Mouse (Mus musculus) limb, embryonic 15.5 days (tissue): ENCODE results near the gene Donson. TPM values are rescaled to one million over a fixed set of nuclear protein-coding genes. Genes with fewer than 3 reads are reported as not detected.

Experiments
- ATAC-seq: fragments of 200-750 bp; cut with Nextera tagmentation; 2 replicates; pipeline ENCODE4 v1.8.0; 2017; ENCODE audit warnings: low read depth, moderate TSS enrichment; ENCODE audit not compliant: insufficient number of reproducible peaks, low FRiP score, low TSS enrichment
- H3K27ac ChIP-seq: fragments of 300-500 bp; sonication (generic); 2 replicates; pipeline ENCODE4 v1.5.1; 2015; ENCODE audit warnings: moderate library complexity, mild to moderate bottlenecking, inconsistent platforms
- H3K27me3 ChIP-seq: fragments of 300-500 bp; sonication (generic); 2 replicates; pipeline ENCODE4 v1.6.1; 2015; ENCODE audit warnings: inconsistent platforms
- H3K36me3 ChIP-seq: fragments of 300-500 bp; sonication (generic); 2 replicates; pipeline ENCODE4 v1.6.1; 2015; ENCODE audit warnings: inconsistent platforms
- H3K4me1 ChIP-seq: fragments of 300-500 bp; sonication (generic); 2 replicates; pipeline ENCODE4 v1.6.1; 2015; ENCODE audit warnings: inconsistent platforms
- H3K4me2 ChIP-seq: fragments of 300-500 bp; sonication (generic); 2 replicates; pipeline ENCODE4 v1.6.1; 2015; ENCODE audit warnings: mild to moderate bottlenecking, inconsistent platforms
- H3K4me3 ChIP-seq: fragments of 300-500 bp; sonication (generic); 2 replicates; pipeline ENCODE4 v1.5.1; 2015; ENCODE audit warnings: mild to moderate bottlenecking, inconsistent platforms
- H3K9ac ChIP-seq: fragments of 300-500 bp; sonication (generic); 2 replicates; pipeline ENCODE4 v1.6.1; 2015; ENCODE audit warnings: inconsistent platforms
- H3K9me3 ChIP-seq: fragments of 300-500 bp; sonication (generic); 2 replicates; pipeline ENCODE4 v1.6.1; 2016; ENCODE audit warnings: inconsistent platforms
- WGBS: fragments of 180-500 bp; shearing (Covaris S2); methylation state at CpG from one replicate; pipeline ENCODE4 v1.1.7; 2015; 5-methylcytosine and 5-hydroxymethylcytosine counted together
- polyA plus RNA-seq: library from polyadenylated mRNA; unstranded; fragments of >200 nt; fragmentation: Nextera tagmentation; extraction: Ambion mirVana; gene quantifications from 2 replicates; pipeline ENCODE4 v1.2.1, GENCODE M21; 2015

Donson gene
- 17.3 and 19.0 TPM in 2 replicates for polyA plus RNA-seq

GRCm38 (mm10) chr16:91688619-91689334 is at the start of gene Donson:
Gene Donson, minus strand, starts transcription at chr16:91688770.
- ATAC-seq: peak; percentile 95
- Histone ChIP-seq H3K9me3 (no peaks in the 10 kb centered on the region), H3K4me1 (peaks cover 14% of the 10 kb centered on the region; the same call in 1 of the 2 replicates), H3K4me3 (peak within 1 kb of the TSS; percentile 97), H3K27me3 (no peaks in the 10 kb centered on the region), H3K9ac (peak within 1 kb of the TSS; percentile 85), H3K4me2 (peak within 1 kb of the TSS; percentile 90), H3K27ac (peak within 1 kb of the TSS; percentile 78), H3K36me3 (peaks cover 23% of the 10 kb centered on the region)
- WGBS: under 1% methylated on average over 71 of the region's 71 CpGs

DNA sequence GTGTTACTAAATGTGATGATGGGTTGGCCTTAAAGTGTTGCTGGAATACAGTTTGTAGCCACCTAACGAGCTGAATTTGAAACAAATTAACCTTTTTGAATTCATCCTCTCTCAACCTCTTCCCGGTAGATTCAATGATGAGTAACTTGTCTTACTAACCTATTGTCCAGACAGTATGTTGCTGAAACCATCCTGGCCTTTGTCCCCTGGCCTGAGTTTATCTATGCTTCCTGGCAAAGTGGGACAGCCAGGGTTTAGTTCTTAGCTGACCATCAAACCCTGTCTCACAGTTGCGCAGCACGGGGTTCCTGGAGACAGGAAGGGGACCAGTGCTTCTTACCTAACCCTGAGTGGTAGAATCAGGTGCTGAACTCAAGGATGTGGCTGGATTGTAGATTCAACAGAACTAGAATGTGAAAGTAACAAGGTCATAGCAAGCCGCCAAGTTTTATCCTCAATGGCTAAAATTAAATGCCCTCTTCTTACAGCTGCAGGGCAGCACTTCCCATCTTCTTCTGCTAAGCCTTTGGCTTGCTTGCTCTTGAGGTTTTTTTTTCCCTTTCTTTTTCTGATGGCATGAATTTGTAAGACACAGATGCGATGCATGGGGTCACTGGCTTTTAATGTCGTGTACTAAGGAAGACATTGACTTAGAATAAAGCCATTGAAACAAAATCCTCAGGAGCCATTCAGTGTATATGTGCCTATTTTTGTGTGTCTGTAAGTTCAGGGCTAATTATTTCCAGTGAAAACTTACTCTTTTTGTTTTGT is 47.7 kb upstream of the Donson start:
- Histone ChIP-seq H3K9me3 (no peaks in the 10 kb centered on the region), H3K9ac (no peak overlapping the region), H3K4me1 (peaks cover 15% of the 10 kb centered on the region), H3K4me2 (no peak overlapping the region), H3K4me3 (no peak overlapping the region), H3K36me3 (no peaks in the 10 kb centered on the region), H3K27ac (no peak overlapping the region), H3K27me3 (no peaks in the 10 kb centered on the region)
- WGBS: 82% methylated on average over 7 of the region's 7 CpGs
- no peak for ATAC-seq

DNA sequence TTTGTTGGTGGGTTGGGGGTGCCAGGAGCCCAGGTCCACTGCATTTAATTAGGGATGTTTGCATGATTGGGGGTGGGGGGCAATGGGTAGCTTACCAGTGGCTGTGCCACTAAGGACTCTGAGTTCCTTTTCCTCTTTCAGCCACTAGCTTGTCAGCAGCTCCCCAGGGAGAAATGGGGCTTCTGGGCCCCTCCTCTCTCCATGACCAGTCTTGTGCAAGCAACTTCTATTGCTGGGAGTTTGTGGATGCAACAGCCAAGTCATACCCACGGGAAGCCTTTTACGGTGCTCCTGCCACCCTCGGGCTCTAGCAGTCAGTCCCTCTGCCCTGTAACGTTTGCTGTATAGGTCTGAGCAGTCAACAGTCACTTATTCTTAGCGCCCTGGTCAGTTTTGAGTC is 46.2 kb upstream of the Donson start:
- H3K4me2 ChIP-seq: no peak overlapping the region
- 61% methylated on average over 5 of the region's 5 CpGs for WGBS
- no peak overlapping the region for H3K27ac ChIP-seq
- H3K27me3 ChIP-seq: no peaks in the 10 kb centered on the region
- no peaks in the 10 kb centered on the region for H3K9me3 ChIP-seq
- H3K36me3 ChIP-seq: no peaks in the 10 kb centered on the region
- H3K4me3 ChIP-seq: no peak overlapping the region
- H3K9ac ChIP-seq: no peak overlapping the region
- H3K4me1 ChIP-seq: peaks cover 17% of the 10 kb centered on the region
- ATAC-seq: no peak

DNA sequence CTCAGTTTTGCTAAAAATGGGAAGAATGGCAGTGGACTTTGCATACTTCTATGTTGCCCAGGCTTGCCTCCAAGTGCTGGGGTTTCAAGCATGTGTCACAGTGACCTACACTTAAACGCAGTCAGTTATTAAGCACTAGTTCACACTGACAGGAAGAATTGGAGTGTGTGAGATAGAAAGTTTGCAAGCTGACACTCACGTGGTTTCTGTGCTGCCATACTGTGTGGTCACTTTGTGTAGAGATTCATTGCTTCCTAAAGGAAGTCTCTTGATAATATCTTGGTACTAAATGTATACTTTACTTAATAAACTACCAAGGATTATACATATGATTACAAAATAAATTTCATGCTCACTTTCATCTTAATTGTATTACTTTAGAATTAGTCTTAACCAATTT is 44.2 kb upstream of the Donson start:
- Histone ChIP-seq H3K27ac (no peak overlapping the region), H3K9me3 (no peaks in the 10 kb centered on the region), H3K27me3 (no peaks in the 10 kb centered on the region), H3K4me2 (no peak overlapping the region), H3K9ac (no peak overlapping the region), H3K4me3 (no peak overlapping the region), H3K4me1 (peaks cover 16% of the 10 kb centered on the region), H3K36me3 (no peaks in the 10 kb centered on the region)
- 57% methylated on average over 2 of the region's 2 CpGs for WGBS
- ATAC-seq: no peak

DNA sequence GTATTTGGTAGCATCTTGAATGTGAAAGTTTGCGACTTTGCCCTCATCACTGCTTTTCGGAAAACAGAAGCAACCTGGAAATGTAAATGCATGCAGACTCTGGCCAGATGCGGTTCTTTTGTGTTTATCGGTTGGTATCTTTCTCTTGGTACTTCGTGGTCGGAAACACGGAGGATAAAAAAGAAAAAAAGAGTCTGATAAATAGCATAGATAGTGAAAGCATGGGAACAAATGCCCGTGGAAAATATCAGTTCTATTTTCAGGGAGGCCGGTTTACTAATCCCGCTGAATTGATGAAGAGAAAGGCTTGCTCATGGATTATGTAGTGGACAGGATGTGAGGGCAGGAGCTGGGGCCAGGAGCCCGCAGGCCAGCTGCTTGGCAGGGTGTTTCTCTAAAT is 41.9 kb upstream of the Donson start:
- Histone ChIP-seq H3K36me3 (0 out of 2 replicates have a peak, but pooled peaks cover 3% of the 10 kb centered on the region), H3K4me3 (peak overlapping the region; percentile 85), H3K9me3 (no peaks in the 10 kb centered on the region), H3K4me2 (peak overlapping the region; percentile 68), H3K4me1 (peaks cover 25% of the 10 kb centered on the region), H3K9ac (peak overlapping the region; percentile 85), H3K27me3 (no peaks in the 10 kb centered on the region), H3K27ac (0 out of 2 replicates have a peak overlapping the region, but pooled peaks have one; percentile 95)
- no peak for ATAC-seq
- 4% methylated on average over 11 of the region's 11 CpGs for WGBS

- peak overlapping the region; percentile 68 for H3K4me2 ChIP-seq
- peaks cover 24% of the 10 kb centered on the region for H3K4me1 ChIP-seq
- no peaks in the 10 kb centered on the region for H3K9me3 ChIP-seq
- H3K27me3 ChIP-seq: no peaks in the 10 kb centered on the region
- H3K4me3 ChIP-seq: peak overlapping the region; percentile 85
- ATAC-seq: no peak
- under 1% methylated on average over 43 of the region's 44 CpGs for WGBS
- H3K9ac ChIP-seq: peak overlapping the region; percentile 85
- peaks cover 3% of the 10 kb centered on the region; the same call in 1 of the 2 replicates for H3K36me3 ChIP-seq
- peak overlapping the region; percentile 95 for H3K27ac ChIP-seq
Measured at GRCm38 (mm10) chr16:91729821-91730441, 41.4 kb upstream of the Donson start.

DNA sequence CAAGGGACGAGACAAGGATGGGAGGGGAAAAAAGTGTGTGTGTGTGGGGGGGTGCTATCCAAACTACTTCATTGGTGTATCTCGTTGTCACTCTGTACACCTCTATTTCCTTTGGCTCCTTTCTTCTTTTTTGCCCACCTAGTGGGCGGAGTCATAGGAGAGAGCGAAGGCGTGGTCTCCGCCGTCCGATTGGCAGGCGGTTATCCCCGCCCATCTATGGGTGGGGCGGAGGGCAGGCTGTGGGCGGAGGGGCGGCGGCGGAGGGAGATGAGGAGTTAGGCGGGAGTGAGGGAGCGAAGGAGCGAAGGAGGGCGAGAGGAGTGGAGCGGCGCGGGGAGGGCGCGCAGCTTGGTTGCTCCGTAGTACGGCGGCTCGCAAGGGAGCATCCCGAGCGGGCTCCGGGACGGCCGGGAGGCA is 40.5 kb upstream of the Donson start, which contains the start of gene Itsn1:
Gene Itsn1, plus strand, starts transcription at position 216 of the 417 bp plus-strand sequence.
- Histone ChIP-seq H3K36me3 (peaks cover 3% of the 10 kb centered on the region; the same call in 1 of the 2 replicates), H3K9ac (peak within 1 kb of the TSS; percentile 85), H3K4me1 (peaks cover 20% of the 10 kb centered on the region), H3K4me2 (peak within 1 kb of the TSS; percentile 68), H3K4me3 (peak within 1 kb of the TSS; percentile 85), H3K9me3 (no peaks in the 10 kb centered on the region), H3K27me3 (no peaks in the 10 kb centered on the region), H3K27ac (peak within 1 kb of the TSS; percentile 96)
- peak; percentile 95 for ATAC-seq
- WGBS: under 1% methylated on average over 26 of the region's 33 CpGs

DNA sequence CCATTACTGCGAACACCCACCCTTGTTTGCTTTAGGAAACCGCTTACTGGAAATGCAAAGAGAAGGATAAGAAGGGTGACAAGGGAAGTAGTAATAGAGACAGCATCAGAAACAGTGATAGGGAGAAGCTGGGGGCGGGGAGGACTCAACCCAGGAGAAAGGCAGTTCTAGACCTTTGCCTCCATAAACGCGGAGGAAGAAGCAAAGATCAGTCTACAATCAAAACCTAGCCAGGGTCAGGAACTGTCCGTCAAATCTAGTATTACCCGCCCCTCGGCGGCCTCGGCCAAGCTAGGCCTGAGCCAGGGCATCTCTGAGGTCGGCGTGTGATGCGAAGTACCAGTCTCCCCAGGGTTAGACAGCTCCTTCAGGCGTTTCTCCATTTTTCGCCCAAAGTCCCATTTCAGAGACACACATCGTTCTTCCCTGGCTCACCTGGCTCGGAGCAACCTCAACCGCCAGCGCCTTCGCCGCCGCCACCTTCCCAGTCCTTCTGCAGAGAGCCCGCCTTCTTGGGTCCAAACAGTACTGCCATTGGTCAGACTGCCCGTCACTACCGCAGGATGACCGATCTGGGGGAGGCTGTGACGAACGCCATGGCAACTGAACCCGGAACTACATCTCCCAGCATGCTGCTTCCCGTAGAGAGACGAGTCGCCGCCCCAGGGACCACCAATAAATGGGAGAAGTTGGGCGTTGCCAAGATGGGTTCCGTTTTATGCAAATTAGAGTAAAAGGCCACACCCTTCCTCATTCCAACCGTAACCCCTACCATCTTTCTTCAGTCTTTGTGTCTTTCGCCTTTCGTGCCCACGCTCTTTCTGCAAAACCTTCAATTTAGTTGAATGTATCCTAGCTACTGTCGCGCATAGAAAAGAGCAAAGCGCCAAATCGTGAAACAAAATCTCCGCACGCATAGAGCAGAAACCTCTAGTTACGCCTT is 39.8 kb upstream of the Donson start, which contains the start of gene Cryzl1:
Gene Cryzl1, minus strand, starts transcription at position 853 of the 943 bp plus-strand sequence.
- peak; percentile 95 for ATAC-seq
- H3K27ac ChIP-seq: peak within 1 kb of the TSS; percentile 96
- H3K36me3 ChIP-seq: peaks cover 3% of the 10 kb centered on the region; the same call in 1 of the 2 replicates
- peak within 1 kb of the TSS; percentile 85 for H3K4me3 ChIP-seq
- H3K9me3 ChIP-seq: no peaks in the 10 kb centered on the region
- H3K4me1 ChIP-seq: peaks cover 20% of the 10 kb centered on the region
- peak within 1 kb of the TSS; percentile 68 for H3K4me2 ChIP-seq
- peak within 1 kb of the TSS; percentile 85 for H3K9ac ChIP-seq
- H3K27me3 ChIP-seq: no peaks in the 10 kb centered on the region
- under 1% methylated on average over 46 of the region's 46 CpGs for WGBS

- H3K4me1 ChIP-seq: peaks cover 20% of the 10 kb centered on the region
- H3K4me3 ChIP-seq: peak overlapping the region; percentile 85
- peak overlapping the region; percentile 63 for H3K4me2 ChIP-seq
- no peak overlapping the region for H3K27ac ChIP-seq
- no peaks in the 10 kb centered on the region for H3K27me3 ChIP-seq
- peaks cover 3% of the 10 kb centered on the region; the same call in 1 of the 2 replicates for H3K36me3 ChIP-seq
- H3K9me3 ChIP-seq: no peaks in the 10 kb centered on the region
- 0 out of 2 replicates have a peak overlapping the region, but pooled peaks have one; percentile 1 for H3K9ac ChIP-seq
- ATAC-seq: no peak
- 81% methylated on average over 15 of the region's 15 CpGs for WGBS
Measured at GRCm38 (mm10) chr16:91727433-91727832, 38.9 kb upstream of the Donson start.

DNA sequence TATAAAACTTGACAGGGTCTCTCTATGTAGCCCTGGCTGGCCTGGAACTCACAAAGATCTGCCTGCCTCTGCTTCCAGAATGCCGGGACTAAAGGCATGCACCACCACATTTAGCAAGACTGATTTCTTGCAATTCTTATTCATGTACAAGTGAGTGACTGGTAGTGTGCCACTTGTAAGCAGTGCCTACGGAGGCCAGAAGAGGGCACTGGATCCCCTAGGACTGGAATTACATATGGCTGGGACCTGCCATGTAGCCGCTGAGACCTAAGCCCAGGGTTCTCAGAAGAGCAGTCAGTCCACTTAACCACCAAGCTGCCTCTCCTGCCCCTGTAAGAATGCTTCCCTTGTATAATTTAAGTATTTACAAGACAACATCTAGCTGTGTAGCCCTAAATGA is 35.7 kb upstream of the Donson start:
- 53% methylated on average over 3 of the region's 3 CpGs for WGBS
- no peaks in the 10 kb centered on the region for H3K27me3 ChIP-seq
- no peaks in the 10 kb centered on the region for H3K9me3 ChIP-seq
- H3K4me2 ChIP-seq: no peak overlapping the region
- H3K36me3 ChIP-seq: peaks cover 21% of the 10 kb centered on the region
- H3K27ac ChIP-seq: no peak overlapping the region
- no peak for ATAC-seq
- peaks cover 14% of the 10 kb centered on the region for H3K4me1 ChIP-seq
- no peak overlapping the region for H3K9ac ChIP-seq
- no peak overlapping the region for H3K4me3 ChIP-seq

DNA sequence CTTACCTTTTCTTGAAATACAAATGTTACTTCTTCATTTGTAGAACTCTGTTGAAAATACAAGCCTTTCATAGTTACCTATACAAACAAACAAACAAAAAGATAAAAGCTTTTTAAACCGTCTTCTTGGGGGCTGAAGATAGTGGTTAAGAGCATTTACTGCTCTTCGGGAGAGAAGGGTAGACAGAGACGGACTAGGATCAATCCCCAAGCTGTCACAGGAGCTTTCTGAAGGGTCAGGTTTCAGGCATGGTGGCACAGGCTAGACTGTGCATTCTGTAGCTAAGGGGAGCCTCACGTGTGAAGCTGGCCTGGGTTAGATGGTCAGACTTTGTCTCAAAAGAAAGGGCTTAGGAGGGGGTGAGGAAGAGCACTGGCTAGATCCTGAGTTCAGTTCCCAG is 28.8 kb upstream of the Donson start:
- Histone ChIP-seq H3K9ac (no peak overlapping the region), H3K27ac (no peak overlapping the region), H3K4me1 (no peaks in the 10 kb centered on the region), H3K36me3 (peaks cover 59% of the 10 kb centered on the region), H3K4me3 (no peak overlapping the region), H3K9me3 (no peaks in the 10 kb centered on the region), H3K4me2 (no peak overlapping the region), H3K27me3 (no peaks in the 10 kb centered on the region)
- WGBS: 84% methylated on average over 4 of the region's 4 CpGs
- ATAC-seq: no peak
